Mouse (Mus musculus): ENCODE data around the gene Gprin1.

Gene Gprin1

DNA sequence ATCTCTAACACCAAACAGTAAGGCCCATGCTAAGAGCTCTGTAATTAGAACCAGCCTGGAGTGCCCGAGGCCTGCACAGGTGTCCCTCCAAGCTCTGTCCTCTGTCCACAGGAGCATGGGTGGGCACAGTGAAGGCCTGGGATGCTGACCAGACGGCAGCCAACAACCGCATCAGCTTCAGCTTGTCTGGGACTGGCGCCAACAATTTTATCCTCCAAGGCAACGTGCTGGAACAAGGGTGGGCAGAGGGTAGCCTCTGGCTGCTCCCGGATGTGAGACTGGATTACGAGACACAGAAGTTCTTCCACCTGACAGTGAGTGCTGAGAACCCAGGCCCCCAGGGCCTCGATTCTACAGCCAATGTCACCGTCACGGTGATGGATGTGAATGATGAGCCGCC, 23.5 kb downstream of the Gprin1 start:
- no peak for DNase-seq (ENCODE audit: low spot score)

DNA sequence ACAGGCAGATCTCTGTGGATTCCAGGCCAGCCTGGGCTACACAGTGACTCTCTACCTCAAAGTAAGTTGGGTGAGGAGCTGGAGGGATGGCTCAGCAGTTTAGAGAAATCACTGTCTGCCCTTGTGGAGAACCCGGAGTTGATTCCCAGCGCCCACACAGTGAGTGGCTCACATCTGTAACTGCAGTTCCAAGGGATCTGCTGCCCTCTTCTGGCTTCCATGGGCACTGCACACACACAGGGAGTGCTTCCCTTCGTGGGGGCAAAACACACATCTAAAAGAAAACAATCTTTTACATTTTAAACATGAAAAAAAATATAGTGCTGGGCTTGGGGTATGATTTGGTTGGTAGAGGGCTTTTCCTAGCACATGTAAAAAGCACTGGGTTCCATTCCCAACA, 26.5 kb downstream of the Gprin1 start:
- DNase-seq (ENCODE audit: low spot score), result no peak

DNA sequence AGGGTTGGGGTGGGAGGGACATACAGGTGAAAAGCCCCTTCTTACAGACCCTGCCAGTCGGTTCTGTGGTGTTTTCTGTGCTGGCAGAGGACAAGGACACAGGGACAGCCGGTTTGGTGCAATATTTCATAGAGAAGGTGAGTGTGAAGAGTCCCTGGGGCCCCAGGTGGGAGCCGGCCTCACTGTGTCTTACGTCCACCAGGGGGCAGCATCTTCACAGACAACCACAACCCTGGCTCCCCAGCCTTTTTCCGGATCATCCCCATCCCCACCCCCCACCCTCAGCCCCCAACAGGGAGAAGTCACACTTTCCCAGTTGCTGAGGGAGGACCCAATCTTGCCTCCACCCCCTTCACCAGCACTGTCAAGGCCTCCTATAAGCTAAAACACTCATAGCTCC, 32.8 kb downstream of the Gprin1 start:
- peak; percentile 70 for DNase-seq (ENCODE audit: low spot score)

DNA sequence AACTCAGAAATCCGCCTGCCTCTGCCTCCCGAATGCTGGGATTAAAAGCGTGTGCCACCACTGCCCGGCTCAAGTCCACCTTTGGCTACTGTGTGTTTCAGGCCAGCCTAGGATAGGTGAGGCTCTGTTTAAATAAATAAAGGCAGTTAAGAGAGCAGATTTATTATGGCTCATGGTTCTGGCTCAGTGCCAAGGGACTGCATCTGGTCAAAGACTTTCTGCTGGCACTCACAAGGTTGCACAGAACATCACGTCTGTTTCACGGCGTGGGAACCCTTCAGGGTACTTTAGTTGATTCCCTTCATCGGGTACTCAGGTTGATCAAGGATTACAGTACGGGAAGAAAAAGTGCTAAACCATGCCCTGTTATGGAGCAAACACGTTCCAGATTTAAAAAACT, 34.7 kb downstream of the Gprin1 start:
- DNase-seq (ENCODE audit: low spot score), result no peak

DNA sequence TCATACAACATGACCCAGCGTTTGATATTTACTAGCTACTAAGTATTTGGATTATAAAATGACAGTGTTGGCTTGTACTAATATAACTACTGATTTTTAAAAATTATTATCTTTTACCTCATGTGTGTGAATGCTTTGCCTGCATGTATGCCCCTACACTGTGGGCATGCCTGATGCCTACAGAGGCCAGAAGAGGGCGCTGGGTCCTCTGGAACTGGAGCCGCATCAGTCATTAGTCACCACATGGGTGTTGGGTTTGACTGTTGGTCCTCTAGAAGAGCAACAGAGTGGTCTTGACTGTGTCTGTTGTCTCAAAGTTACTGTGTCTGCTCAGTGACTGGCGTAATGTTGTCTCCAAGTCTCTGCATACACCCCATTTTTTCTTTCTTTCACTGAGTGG, 35.3 kb downstream of the Gprin1 start:
- DNase-seq (ENCODE audit: low spot score), result no peak

DNA sequence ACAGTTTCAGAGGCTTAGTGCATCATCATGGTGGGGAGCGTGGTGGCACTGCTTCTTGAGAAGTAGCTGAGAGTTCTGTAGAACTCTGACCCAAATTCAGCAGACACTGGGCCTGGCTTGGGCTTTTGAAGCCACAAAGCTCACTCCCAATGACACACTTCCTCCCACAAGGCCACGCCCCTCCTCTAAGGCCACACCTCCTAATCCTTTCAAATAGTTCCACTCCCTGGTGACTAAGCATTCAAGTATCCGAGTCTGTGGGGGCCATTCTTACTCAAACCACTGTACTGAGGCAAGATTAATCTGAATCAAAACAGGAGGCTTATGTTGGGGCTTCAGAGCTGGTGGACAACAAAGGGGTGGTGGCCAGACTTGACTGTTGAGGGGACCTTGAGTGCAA, 38.8 kb downstream of the Gprin1 start:
- DNase-seq (ENCODE audit: low spot score), result no peak

DNA sequence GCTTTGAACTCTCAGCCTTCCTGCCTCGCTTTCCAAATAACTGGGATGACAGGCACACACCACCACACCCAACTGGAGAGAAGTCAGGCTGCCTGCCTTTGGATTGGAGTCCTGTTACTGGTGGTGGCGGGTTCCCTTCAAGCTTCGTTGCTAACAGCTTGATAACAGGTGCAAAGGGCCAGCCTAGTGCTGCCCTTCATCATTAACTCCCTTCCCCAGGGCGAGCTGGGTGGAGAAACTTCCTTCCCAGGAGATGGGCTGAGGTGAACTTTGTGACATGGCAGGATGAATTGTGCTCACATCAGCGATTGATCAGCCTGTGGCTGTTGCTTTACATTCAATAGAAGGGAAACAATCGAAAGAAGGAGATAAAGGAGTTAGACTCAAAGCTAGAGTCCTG, 44.8 kb downstream of the Gprin1 start:
- no peak for DNase-seq (ENCODE audit: low spot score)

DNA sequence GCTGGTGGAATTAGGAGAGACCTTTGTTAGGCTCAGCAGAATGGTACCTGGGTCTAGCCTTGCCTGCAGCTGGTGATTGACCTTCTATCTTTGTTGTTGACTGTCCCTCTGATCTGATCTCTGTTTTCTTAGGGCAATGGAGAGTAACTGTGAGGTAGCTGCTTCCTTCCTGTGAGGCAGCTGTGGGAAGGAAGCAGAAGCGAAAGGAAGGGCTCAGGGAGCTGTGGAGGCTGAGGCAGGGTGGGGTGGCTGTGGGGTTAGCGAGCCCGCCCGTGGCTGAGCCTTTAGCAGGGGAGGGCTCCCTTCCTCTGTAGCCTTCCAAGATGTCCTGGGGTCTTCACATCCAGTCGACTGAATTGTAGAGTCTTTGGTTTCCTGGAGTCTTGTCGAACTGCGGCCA, 47.2 kb downstream of the Gprin1 start:
- no peak for DNase-seq (ENCODE audit: low spot score)

DNA sequence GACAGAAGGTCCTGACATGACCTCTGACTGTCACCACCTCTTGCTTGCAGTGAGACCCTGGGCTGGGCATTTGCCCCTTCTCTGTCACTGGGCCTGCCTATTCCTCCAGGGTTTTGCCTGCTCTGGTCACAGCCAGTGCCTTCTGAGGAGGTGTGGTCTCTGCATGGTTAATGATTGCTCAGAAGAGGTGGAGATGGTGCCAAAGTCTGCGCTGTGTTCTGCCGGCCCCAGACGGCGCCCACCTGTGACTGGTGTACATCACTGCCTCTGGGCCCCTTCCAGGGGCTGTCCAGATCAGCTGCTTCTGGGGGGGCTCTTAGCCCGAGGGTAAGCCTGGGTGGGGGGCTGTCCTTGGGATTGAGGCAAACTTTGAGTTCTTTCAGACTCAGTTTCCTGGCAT, 48.4 kb downstream of the Gprin1 start, which contains the start of gene Cdhr2:
Gene Cdhr2, plus strand, starts transcription at position 219 of the 400 bp plus-strand sequence.
- no peak for DNase-seq (ENCODE audit: low spot score)

DNA sequence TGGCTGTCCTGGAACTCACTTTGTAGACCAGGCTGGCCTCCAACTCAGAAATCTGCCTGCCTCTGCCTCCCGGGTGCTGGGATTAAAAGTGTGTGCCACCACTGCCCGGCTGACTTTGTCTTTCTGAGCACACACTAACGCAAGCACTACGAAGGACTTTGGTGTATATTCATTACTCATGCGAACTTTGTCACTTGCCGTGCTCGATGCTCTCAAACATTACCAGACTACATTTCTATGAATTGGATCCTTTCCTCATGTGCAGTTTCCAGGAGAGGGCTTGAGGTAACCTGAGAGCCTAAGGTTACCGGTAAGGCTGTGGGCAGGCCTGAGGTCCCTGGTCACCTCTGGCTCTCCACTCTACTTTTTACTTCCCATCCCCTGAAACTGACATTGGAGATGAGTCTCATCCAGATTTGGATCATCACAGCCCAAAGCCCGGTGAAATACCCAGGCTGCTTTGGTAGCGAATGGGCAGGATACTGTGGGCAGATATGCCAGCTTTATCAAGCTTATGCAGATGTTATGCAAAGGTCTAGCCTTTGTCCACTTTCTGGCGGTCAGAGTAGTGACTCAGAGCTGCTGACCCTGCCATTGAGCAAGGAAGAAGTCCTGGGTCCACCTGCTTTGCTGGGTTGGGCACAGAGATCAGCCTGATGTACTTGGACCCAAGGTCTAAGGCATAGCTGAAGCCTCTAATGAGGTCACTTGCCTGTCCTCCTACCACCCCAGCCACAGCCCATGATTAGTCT, 54.0 kb downstream of the Gprin1 start:
- DNase-seq (ENCODE audit: low spot score), result no peak

DNA sequence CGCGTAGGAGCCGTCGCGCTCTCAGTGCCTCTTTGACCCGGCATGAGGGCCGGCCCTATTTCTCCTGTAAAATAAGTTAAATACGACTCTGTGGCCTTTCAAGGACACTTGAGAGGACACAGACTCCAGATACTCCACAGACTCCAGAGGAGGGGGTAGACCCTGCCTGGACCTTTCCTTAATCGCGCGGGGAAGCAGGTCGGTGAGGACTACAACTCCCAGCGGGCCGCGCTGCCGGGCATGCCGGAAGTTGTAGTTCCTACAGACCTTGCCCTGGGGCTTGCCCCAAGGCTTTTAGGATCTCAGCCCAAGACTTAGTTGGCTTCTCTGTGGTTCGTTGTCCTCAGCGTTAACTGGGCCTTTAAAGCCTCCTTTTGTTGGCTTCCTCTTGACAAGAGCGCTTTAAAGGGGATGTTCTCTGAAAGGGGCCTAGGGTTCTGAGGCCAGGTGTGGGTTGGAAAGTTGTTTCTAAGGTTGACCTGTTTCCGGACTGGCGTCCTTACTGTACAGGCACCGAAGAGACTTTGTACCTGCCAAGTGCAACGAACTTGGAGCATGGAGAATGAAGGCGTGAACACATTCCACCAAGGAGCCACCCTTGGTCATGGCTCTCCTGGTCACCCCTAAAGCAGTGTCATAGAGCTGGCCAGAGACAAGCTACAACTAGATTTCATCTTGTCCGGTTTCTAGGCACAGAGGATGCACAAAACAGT, 55.2 kb downstream of the Gprin1 start:
- no peak for DNase-seq (ENCODE audit: low spot score)

DNA sequence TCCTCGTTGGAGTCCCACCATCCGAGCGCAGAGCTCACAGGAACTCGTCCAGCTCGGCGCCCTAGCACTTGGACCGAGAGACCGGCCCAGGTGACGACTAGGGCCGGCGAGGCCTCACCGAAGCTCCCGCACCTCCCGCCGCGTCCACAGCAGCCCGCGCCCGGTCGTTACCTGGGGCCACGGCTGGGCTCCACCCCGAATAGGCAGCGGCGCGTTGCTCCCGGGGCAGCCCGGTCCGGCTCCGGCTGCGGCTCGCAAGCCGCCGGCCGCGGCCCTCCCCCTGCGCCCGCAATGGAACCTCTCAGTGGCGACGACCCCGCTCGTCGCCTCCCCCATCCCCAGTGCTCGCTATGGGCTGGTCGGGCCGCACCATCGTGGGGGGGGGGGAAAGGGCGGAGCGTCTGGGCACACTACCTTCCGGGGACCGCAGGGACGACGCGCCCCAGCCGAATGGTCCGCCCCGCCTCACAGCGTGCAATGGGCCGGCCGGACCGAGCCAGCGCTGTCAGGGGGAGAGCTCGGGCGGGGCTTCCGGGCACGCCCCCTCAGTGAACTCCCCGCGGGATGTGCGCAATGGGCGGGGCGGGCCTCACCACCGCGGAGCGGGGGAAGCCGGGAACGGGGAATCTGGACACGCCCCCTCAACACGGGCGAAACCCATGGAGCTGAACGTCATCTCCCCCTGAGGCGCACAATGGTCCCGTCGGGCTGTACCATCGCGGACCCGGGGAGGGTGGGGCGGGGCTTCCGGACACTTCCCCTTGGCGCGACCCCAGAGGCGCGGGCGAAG, 55.9 kb downstream of the Gprin1 start, which contains the start of gene Rnf44:
Gene Rnf44, minus strand, starts transcription at position 350 of the 790 bp plus-strand sequence.
- peak; percentile 98 for DNase-seq (ENCODE audit: low spot score)

DNA sequence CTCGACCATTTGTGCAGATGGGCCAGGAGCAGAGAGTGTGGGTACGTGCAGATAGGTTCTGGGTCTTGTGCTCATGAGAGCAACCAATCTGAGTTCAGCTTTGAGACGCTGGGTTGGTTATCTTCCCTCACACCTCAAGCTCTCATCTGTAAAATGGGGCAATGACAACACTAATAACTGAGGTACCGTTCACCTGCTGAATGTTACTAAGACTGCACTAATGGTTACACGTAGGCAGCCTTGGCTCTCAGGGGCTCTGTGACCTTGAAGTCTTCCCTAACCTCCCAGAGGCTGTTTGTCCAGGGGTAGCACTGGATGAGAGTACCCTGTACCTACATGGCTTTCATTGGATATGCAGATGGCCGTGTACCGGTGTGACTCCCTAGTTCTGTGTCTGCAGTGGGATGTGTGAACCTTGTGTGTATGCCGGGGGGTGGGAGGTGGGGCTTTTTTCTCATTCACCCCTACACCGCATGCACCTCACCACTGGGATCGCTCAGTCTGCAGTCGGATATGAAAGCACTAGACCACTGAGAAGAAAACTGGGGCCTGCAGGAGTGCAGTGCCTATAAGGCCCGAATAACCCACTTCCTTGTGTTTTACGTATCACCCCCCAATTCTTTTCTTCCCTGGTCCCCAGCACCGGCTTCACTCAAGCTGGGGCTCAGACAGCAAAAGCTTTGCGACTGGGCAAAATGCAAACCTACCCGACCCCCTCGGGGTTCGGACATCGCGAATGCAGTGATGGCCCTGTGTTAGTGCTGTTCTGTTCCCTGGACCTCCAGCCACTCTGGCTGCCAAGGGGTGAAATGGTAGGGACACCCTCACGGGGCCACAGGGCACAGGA, 56.7 kb downstream of the Gprin1 start:
- peak; percentile 2 for DNase-seq (ENCODE audit: low spot score)

DNA sequence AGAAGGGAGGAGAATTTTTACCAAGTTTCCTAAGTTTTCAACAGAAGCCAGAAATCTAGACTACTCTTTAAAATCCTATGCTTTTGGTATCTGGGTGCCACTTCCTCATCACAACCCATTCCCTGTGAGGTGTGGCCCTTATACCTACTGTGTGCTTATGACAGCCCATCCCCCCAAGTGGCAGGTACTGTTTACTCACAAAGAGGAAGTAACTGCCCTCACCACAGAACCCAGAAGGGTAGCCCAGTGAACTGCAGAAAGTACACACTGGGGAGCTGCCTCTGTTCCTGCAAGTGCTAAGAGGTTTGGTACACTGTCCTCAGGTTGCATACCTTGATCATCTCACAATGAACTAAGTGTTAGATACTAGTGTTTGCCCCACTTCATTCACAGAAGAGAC, 57.9 kb downstream of the Gprin1 start:
- DNase-seq (ENCODE audit: low spot score), result no peak

DNA sequence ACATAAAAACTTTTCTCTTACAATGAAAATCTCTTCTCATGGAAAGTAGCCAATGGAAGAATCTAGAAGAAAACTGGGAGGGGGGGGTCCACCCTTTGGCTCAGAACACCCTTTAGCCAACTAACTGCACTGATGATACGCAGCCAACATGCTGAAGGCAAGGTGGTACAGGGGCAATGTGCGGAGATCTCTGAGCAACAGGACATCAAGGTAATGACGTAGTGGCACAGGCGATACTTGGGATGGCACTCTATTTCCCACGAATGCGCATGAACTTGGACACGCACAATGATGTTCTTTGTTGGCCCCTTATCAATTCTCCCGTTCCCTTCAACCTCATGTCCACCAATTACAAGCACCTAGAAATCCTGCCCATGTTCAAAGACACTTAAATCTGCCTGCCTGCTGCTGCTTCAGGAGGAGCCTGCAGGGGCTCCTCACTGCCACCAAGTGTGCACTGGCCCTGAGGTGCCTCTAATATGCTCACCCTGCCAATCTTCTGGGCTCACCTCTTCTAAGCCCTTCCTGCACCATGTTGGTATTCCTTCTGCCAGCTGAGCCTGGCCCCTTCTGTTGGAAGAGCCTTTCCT, 59.4 kb downstream of the Gprin1 start:
- no peak for DNase-seq (ENCODE audit: low spot score)

DNA sequence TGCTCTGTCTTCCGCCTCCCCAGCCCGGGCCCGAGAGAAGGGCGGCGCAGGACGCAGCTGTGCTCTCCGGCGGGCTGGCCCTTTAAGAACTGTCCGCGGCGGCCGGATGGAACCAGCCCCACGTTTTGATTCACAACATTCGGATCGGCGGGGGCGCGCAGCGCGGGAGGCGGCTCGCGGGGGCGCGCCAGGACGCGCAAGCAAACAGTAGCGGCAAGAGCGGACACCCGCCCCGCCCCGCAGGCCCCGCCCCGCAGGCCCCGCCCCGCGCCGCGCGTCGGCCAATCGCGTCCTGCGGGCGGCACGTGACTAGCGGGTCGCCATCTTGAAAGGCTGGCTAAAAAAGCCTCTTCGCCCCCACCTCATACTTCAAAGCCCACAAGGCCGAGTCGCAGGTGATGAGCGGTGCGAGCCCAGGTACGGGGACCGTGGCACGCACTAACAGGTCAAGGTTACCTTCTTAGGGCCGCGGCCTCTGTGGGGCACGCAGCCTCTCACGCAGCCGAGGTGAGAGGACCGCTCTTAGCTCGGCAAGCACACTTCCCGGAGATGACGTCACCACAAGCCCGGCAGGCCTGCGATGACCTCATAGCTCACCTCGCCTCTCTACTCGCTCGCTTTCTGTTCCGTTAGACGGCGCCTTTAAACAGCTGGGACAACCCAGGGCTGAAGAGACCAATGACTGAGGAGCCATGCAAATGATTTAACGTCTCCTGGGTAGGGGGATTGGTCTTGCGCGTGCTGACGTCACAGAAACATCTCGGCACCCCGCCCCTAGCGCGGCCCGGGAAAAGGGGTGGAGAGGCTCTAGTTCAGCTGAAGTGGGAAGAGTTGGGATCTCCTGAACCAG, 61.9 kb downstream of the Gprin1 start:
- peak; percentile 95 for DNase-seq (ENCODE audit: low spot score)

DNA sequence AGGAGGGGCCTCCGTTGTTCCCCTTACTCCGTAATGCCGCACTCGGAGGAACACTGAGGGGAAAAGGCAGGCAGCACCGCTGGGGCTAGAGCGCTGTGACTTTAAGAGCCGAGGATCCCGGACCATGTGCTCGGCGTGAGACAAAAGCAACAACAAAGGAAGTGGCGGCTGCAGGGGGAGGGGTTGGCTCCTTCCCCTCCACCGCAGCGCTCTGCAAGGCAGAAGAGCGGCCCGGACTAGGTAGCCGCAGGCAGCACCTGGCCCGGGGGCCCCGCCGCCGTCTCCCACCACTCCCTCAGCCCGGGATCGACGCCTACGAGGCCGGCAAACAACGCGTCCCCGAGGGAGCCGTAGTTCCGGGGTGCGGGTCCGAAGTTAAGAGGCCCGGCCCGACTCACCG, 62.6 kb downstream of the Gprin1 start:
- DNase-seq (ENCODE audit: low spot score), result peak; percentile 90

Measured in embryo, embryonic 10.5 days (tissue).